Mouse (Mus musculus) brain, embryonic 14.5 days (tissue): Measurements from ENCODE around the gene Dus1l.

Experiments used
- CTCF ChIP-seq: fragments of 200-500 bp; IDR thresholded peaks from 2 replicates; pipeline ENCODE4 v1.5.1; 2012; ENCODE audit warnings: inconsistent platforms, mild to moderate bottlenecking, moderate library complexity, borderline replicate concordance; ENCODE audit not compliant: insufficient read depth, insufficient read length; ENCODE audit errors: extremely low read depth
- POLR2A ChIP-seq: fragments of 200-500 bp; IDR thresholded peaks from 2 replicates; pipeline ENCODE4 v1.6.1; 2012; ENCODE audit warnings: mild to moderate bottlenecking, inconsistent platforms, borderline replicate concordance; ENCODE audit not compliant: poor library complexity, insufficient read depth, insufficient read length, severe bottlenecking; ENCODE audit errors: extremely low read depth

DNA sequence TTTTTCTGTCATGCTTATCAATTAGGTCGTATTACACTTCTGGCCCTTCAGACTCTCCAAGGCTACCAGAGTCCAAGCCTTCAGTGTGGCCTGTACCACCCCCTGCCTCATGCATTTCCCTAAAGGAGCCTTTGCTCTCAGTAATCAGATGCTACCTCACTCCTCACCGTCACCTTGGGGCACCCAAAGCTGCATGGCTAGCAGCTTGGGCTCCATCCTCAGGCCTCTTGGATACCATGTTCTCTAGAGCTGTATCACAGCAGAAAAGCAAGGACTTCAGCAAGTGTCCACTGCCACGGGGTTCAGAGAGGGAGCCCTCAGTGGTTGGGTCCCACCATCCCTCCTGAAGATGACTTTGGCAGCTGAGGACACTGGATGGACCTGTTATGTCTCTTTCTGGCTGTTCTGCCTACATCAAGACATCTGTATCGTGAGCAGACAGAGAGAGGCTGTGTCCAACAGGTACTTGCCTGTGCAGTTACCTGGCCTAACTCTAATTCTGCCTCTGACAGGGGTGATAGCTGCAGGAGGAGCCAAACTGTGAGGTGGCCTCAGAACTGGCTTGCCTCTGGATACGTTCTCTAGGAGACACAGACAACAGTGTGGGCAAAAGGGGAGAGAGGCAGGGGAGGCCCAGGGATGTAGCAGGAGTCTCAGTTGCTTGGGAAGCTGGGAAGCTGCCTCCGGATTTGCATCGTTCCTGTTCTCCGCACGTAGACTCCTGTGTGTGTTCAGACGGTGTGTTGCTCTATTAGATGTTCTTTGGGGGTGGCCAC, 33.7 kb upstream of the Dus1l start:
- no peak for TF ChIP-seq POLR2A
- TF ChIP-seq CTCF = no peak
